Mouse (Mus musculus): ENCODE measurements around the gene Zhx3. TPM values are rescaled to one million over a fixed set of nuclear protein-coding genes. Genes with fewer than 3 reads are reported as not detected.

Gene Zhx3
- total RNA-seq, 1 experiment from 2014 or later: 6.8 TPM

GRCm38 (mm10) chr2:160729436-160729835, 143.4 kb downstream of the Zhx3 start:
- ATAC-seq (replicated peaks in 1 of 2; ENCODE audit: insufficient read depth in 1 of 2, low FRiP score in 2 of 2, low TSS enrichment in 1 of 2, low read depth in 1 of 2, poor library complexity in 2 of 2, severe bottlenecking in 2 of 2): no peak

GRCm38 (mm10) chr2:160728972-160729371, 143.8 kb downstream of the Zhx3 start:
- ATAC-seq (replicated peaks in 1 of 2; ENCODE audit: insufficient read depth in 1 of 2, low FRiP score in 2 of 2, low TSS enrichment in 1 of 2, low read depth in 1 of 2, poor library complexity in 2 of 2, severe bottlenecking in 2 of 2): no peak

GRCm38 (mm10) chr2:160725877-160726864, 146.6 kb downstream of the Zhx3 start:
- no peak for ATAC-seq (replicated peaks in 1 of 2; ENCODE audit: insufficient read depth in 1 of 2, low FRiP score in 2 of 2, low TSS enrichment in 1 of 2, low read depth in 1 of 2, poor library complexity in 2 of 2, severe bottlenecking in 2 of 2)

- no peak for ATAC-seq (replicated peaks in 1 of 2; ENCODE audit: insufficient read depth in 1 of 2, low FRiP score in 2 of 2, low TSS enrichment in 1 of 2, low read depth in 1 of 2, poor library complexity in 2 of 2, severe bottlenecking in 2 of 2)
These were observed 148.3 kb downstream of the Zhx3 start for GRCm38 (mm10) chr2:160724536-160724935.

GRCm38 (mm10) chr2:160723613-160724375, 149.0 kb downstream of the Zhx3 start:
- ATAC-seq (replicated peaks in 1 of 2; ENCODE audit: insufficient read depth in 1 of 2, low FRiP score in 2 of 2, low TSS enrichment in 1 of 2, low read depth in 1 of 2, poor library complexity in 2 of 2, severe bottlenecking in 2 of 2): no peak

- ATAC-seq (replicated peaks in 1 of 2; ENCODE audit: insufficient read depth in 1 of 2, low FRiP score in 2 of 2, low TSS enrichment in 1 of 2, low read depth in 1 of 2, poor library complexity in 2 of 2, severe bottlenecking in 2 of 2): no peak
These were observed 150.1 kb downstream of the Zhx3 start for GRCm38 (mm10) chr2:160722714-160723113.

GRCm38 (mm10) chr2:160718811-160719210, 154.0 kb downstream of the Zhx3 start:
- no peak for ATAC-seq (replicated peaks in 1 of 2; ENCODE audit: insufficient read depth in 1 of 2, low FRiP score in 2 of 2, low TSS enrichment in 1 of 2, low read depth in 1 of 2, poor library complexity in 2 of 2, severe bottlenecking in 2 of 2)

- peak in 1 of 2 experiments; percentile 64; a peak in 1 of 4 replicates for ATAC-seq (replicated peaks in 1 of 2; ENCODE audit: insufficient read depth in 1 of 2, low FRiP score in 2 of 2, low TSS enrichment in 1 of 2, low read depth in 1 of 2, poor library complexity in 2 of 2, severe bottlenecking in 2 of 2)
These were observed 155.5 kb downstream of the Zhx3 start for GRCm38 (mm10) chr2:160717269-160717668.

GRCm38 (mm10) chr2:160715463-160716030, 157.3 kb downstream of the Zhx3 start:
- no peak for ATAC-seq (replicated peaks in 1 of 2; ENCODE audit: insufficient read depth in 1 of 2, low FRiP score in 2 of 2, low TSS enrichment in 1 of 2, low read depth in 1 of 2, poor library complexity in 2 of 2, severe bottlenecking in 2 of 2)

GRCm38 (mm10) chr2:160707673-160708072, 165.1 kb downstream of the Zhx3 start:
- ATAC-seq (replicated peaks in 1 of 2; ENCODE audit: insufficient read depth in 1 of 2, low FRiP score in 2 of 2, low TSS enrichment in 1 of 2, low read depth in 1 of 2, poor library complexity in 2 of 2, severe bottlenecking in 2 of 2): no peak

- ATAC-seq (replicated peaks in 1 of 2; ENCODE audit: insufficient read depth in 1 of 2, low FRiP score in 2 of 2, low TSS enrichment in 1 of 2, low read depth in 1 of 2, poor library complexity in 2 of 2, severe bottlenecking in 2 of 2): no peak
These were observed 170.0 kb downstream of the Zhx3 start for GRCm38 (mm10) chr2:160702824-160703223.

GRCm38 (mm10) chr2:160701603-160702002, 171.2 kb downstream of the Zhx3 start:
- no peak for ATAC-seq (replicated peaks in 1 of 2; ENCODE audit: insufficient read depth in 1 of 2, low FRiP score in 2 of 2, low TSS enrichment in 1 of 2, low read depth in 1 of 2, poor library complexity in 2 of 2, severe bottlenecking in 2 of 2)

GRCm38 (mm10) chr2:160700271-160700670, 172.5 kb downstream of the Zhx3 start:
- ATAC-seq (replicated peaks in 1 of 2; ENCODE audit: insufficient read depth in 1 of 2, low FRiP score in 2 of 2, low TSS enrichment in 1 of 2, low read depth in 1 of 2, poor library complexity in 2 of 2, severe bottlenecking in 2 of 2): peak; percentile 90 to 94

Other genes with a start within 250 kb of the Zhx3 start
- 180 and 188 TPM in 2 replicates for gene Top1, start 227.1 kb downstream of the Zhx3 start, total RNA-seq (2017)
- 68.4 and 90.4 TPM in 2 replicates for gene Plcg1, start 141.7 kb downstream of the Zhx3 start, total RNA-seq (2017)
- gene Lpin3, start 7.7 kb upstream of the Zhx3 start, total RNA-seq (2017): not detected in 2 replicates
- not detected in 2 replicates for gene Emilin3, start 39.3 kb upstream of the Zhx3 start, total RNA-seq (2017)
- 69.0 and 86.4 TPM in 2 replicates for gene Chd6, start 236.1 kb upstream of the Zhx3 start, total RNA-seq (2017)

Measured in hematopoietic stem cell, adult 5-6 weeks (primary cell).